Mouse (Mus musculus): ENCODE data around the gene Zfp62. TPM values are rescaled to one million over a fixed set of nuclear protein-coding genes. Genes with fewer than 3 reads are reported as not detected.

The Zfp62 gene
- total RNA-seq, 2 experiments from 2014 or later: 37.9 to 39.3 TPM

- DNase-seq (ENCODE audit: extremely low spot score in 1 of 2, low spot score in 1 of 2): peak in 1 of 2 experiments; percentile 30
Measured at GRCm38 (mm10) chr11:49203771-49204497, 842 bp downstream of the Zfp62 start.

GRCm38 (mm10) chr11:49205080-49205590, 2.0 kb downstream of the Zfp62 start:
- DNase-seq (ENCODE audit: extremely low spot score in 1 of 2, low spot score in 1 of 2): no peak

GRCm38 (mm10) chr11:49207495-49207894, 4.4 kb downstream of the Zfp62 start:
- no peak for DNase-seq (ENCODE audit: extremely low spot score in 1 of 2, low spot score in 1 of 2)

GRCm38 (mm10) chr11:49212577-49212976, 9.5 kb downstream of the Zfp62 start:
- DNase-seq (ENCODE audit: extremely low spot score in 1 of 2, low spot score in 1 of 2): no peak

GRCm38 (mm10) chr11:49213505-49213904, 10.4 kb downstream of the Zfp62 start:
- no peak for DNase-seq (ENCODE audit: extremely low spot score in 1 of 2, low spot score in 1 of 2)

GRCm38 (mm10) chr11:49219271-49219670, 16.2 kb downstream of the Zfp62 start:
- no peak for DNase-seq (ENCODE audit: extremely low spot score in 1 of 2, low spot score in 1 of 2)

GRCm38 (mm10) chr11:49224455-49224854, 21.4 kb downstream of the Zfp62 start:
- DNase-seq (ENCODE audit: extremely low spot score in 1 of 2, low spot score in 1 of 2): no peak

- no peak for DNase-seq (ENCODE audit: extremely low spot score in 1 of 2, low spot score in 1 of 2)
Measured at GRCm38 (mm10) chr11:49232781-49233180, 29.7 kb downstream of the Zfp62 start.

GRCm38 (mm10) chr11:49235459-49236207, 32.5 kb downstream of the Zfp62 start:
- no peak for DNase-seq (ENCODE audit: extremely low spot score in 1 of 2, low spot score in 1 of 2)

- DNase-seq (ENCODE audit: extremely low spot score in 1 of 2, low spot score in 1 of 2): no peak
Measured at GRCm38 (mm10) chr11:49236891-49237290, 33.8 kb downstream of the Zfp62 start.

GRCm38 (mm10) chr11:49237532-49237931, 34.4 kb downstream of the Zfp62 start:
- DNase-seq (ENCODE audit: extremely low spot score in 1 of 2, low spot score in 1 of 2): no peak

GRCm38 (mm10) chr11:49240310-49240709, 37.2 kb downstream of the Zfp62 start:
- no peak for DNase-seq (ENCODE audit: extremely low spot score in 1 of 2, low spot score in 1 of 2)

GRCm38 (mm10) chr11:49240874-49241273, 37.8 kb downstream of the Zfp62 start:
- no peak for DNase-seq (ENCODE audit: extremely low spot score in 1 of 2, low spot score in 1 of 2)

- DNase-seq (ENCODE audit: extremely low spot score in 1 of 2, low spot score in 1 of 2): no peak
Measured at GRCm38 (mm10) chr11:49241471-49241870, 38.4 kb downstream of the Zfp62 start.

- DNase-seq (ENCODE audit: extremely low spot score in 1 of 2, low spot score in 1 of 2): no peak
Measured at GRCm38 (mm10) chr11:49242944-49243626, 40.0 kb downstream of the Zfp62 start.

- peak; percentile 78 to 90 for DNase-seq (ENCODE audit: extremely low spot score in 1 of 2, low spot score in 1 of 2)
Measured at GRCm38 (mm10) chr11:49243727-49244594, 40.9 kb downstream of the Zfp62 start, which contains the start of gene Mgat1. Gene Mgat1, plus strand, starts transcription at chr11:49244191.

GRCm38 (mm10) chr11:49244595-49244930, 41.5 kb downstream of the Zfp62 start:
- DNase-seq (ENCODE audit: extremely low spot score in 1 of 2, low spot score in 1 of 2): no peak

- DNase-seq (ENCODE audit: extremely low spot score in 1 of 2, low spot score in 1 of 2): no peak
Measured at GRCm38 (mm10) chr11:49245176-49245575, 42.1 kb downstream of the Zfp62 start.

- no peak for DNase-seq (ENCODE audit: extremely low spot score in 1 of 2, low spot score in 1 of 2)
Measured at GRCm38 (mm10) chr11:49245634-49246415, 42.7 kb downstream of the Zfp62 start.

All from layer of hippocampus, postnatal 25 days (tissue).